Mouse (Mus musculus) cerebellum, adult 2 months (tissue): ENCODE measurements at regions not wholly inside any gene's neighbourhood (a gene's known extent, or its start where the extent isn't known, plus 50 kb on each side); places are given as distances from the start of the nearest gene placed in this dataset.

Experiments used
- DNase-seq, 2 experiments: peaks; one replicate each; pipeline ENCODE4 v3.0.0; 2021
- H3K27ac ChIP-seq: fragments of 200-500 bp; 2 replicates; pipeline ENCODE4 v1.5.1; 2012; ENCODE audit warnings: low read length, control low read depth, inconsistent platforms; ENCODE audit not compliant: insufficient read depth
- H3K27me3 ChIP-seq: fragments of 200-500 bp; 2 replicates; pipeline ENCODE4 v1.6.1; 2012; ENCODE audit warnings: inconsistent platforms, mild to moderate bottlenecking, low read length, moderate library complexity; ENCODE audit not compliant: control insufficient read depth, insufficient read depth
- H3K4me1 ChIP-seq: fragments of 200-500 bp; 2 replicates; pipeline ENCODE4 v1.6.1; 2011; ENCODE audit warnings: low read length; ENCODE audit not compliant: control insufficient read depth, insufficient read depth
- H3K4me3 ChIP-seq: fragments of 200-500 bp; replicated peaks from 2 replicates; pipeline ENCODE3; 2011; ENCODE audit warnings: mild to moderate bottlenecking, low read depth, low read length, control low read depth; ENCODE audit not compliant: insufficient read depth
- CTCF ChIP-seq: fragments of 200-500 bp; IDR thresholded peaks from 2 replicates; pipeline ENCODE4 v1.5.1; 2011; ENCODE audit warnings: low read depth, mild to moderate bottlenecking, control low read depth, low read length, moderate library complexity, borderline replicate concordance; ENCODE audit not compliant: insufficient read depth
- POLR2A ChIP-seq: fragments of 200-500 bp; IDR thresholded peaks from 2 replicates; pipeline ENCODE4 v1.6.1; 2011; ENCODE audit warnings: low read length, control low read depth, borderline replicate concordance; ENCODE audit not compliant: insufficient read depth
- WGBS: fragments of 180-500 bp; shearing (Covaris S2); methylation state at CpG from one replicate; pipeline ENCODE4 v1.1.7; 2018; 5-methylcytosine and 5-hydroxymethylcytosine counted together

GRCm38 (mm10) chr8:7964276-7964675 is 696.8 kb downstream of the Efnb2 start:
- WGBS: 85% methylated on average over 2 of the region's 2 CpGs
- Histone ChIP-seq H3K4me3 (no peak overlapping the region), H3K27me3 (no peaks in the 10 kb centered on the region), H3K4me1 (no peaks in the 10 kb centered on the region), H3K27ac (no peak overlapping the region)
- TF ChIP-seq POLR2A: no peak
- DNase-seq: no peak

GRCm38 (mm10) chr8:7956745-7957144 is 704.3 kb downstream of the Efnb2 start:
- Histone ChIP-seq H3K27me3 (no peaks in the 10 kb centered on the region), H3K4me3 (no peak overlapping the region), H3K4me1 (peaks cover 3% of the 10 kb centered on the region; the same call in 1 of the 2 replicates), H3K27ac (no peak overlapping the region)
- TF ChIP-seq CTCF (no peak), POLR2A (no peak)
- no peak for DNase-seq

GRCm38 (mm10) chr8:7954851-7955250 is 706.2 kb downstream of the Efnb2 start:
- 95% methylated on average over 3 of the region's 3 CpGs for WGBS
- H3K27ac ChIP-seq: no peak overlapping the region
- TF ChIP-seq POLR2A: no peak
- TF ChIP-seq CTCF: no peak
- H3K4me3 ChIP-seq: no peak overlapping the region
- no peak for DNase-seq
- H3K27me3 ChIP-seq: no peaks in the 10 kb centered on the region
- H3K4me1 ChIP-seq: peaks cover 3% of the 10 kb centered on the region; the same call in 1 of the 2 replicates

GRCm38 (mm10) chr8:7945966-7946775 is 714.9 kb downstream of the Efnb2 start:
- no peak for DNase-seq
- H3K4me1 ChIP-seq: no peaks in the 10 kb centered on the region
- no peak for TF ChIP-seq POLR2A
- no peak for TF ChIP-seq CTCF

GRCm38 (mm10) chr8:7936596-7936995 is 724.4 kb downstream of the Efnb2 start:
- DNase-seq: no peak
- H3K27me3 ChIP-seq: no peaks in the 10 kb centered on the region
- H3K4me1 ChIP-seq: no peaks in the 10 kb centered on the region
- H3K4me3 ChIP-seq: no peak overlapping the region
- TF ChIP-seq CTCF (no peak), POLR2A (no peak)
- WGBS: 96% methylated on average over 2 of the region's 2 CpGs
- no peak overlapping the region for H3K27ac ChIP-seq

More at GRCm38 (mm10) chr8:7945966-7946775, 714.9 kb downstream of the Efnb2 start:
- no peak overlapping the region for H3K27ac ChIP-seq
- 39% methylated on average over 10 of the region's 10 CpGs for WGBS
- H3K4me3 ChIP-seq: no peak overlapping the region
- H3K27me3 ChIP-seq: no peaks in the 10 kb centered on the region

- H3K4me3 ChIP-seq: no peak overlapping the region
- H3K27ac ChIP-seq: no peak overlapping the region
- DNase-seq: no peak
- no peaks in the 10 kb centered on the region for H3K27me3 ChIP-seq
- no peak for TF ChIP-seq POLR2A
- no peak for TF ChIP-seq CTCF
- 51% methylated on average over 8 of the region's 8 CpGs for WGBS
- no peaks in the 10 kb centered on the region for H3K4me1 ChIP-seq
These were observed 741.6 kb downstream of the Efnb2 start for GRCm38 (mm10) chr8:7919416-7919815.

- DNase-seq: no peak
- 65% methylated on average over 3 of the region's 3 CpGs for WGBS
- TF ChIP-seq POLR2A: no peak
- no peak for TF ChIP-seq CTCF
- H3K27ac ChIP-seq: no peak overlapping the region
- no peaks in the 10 kb centered on the region for H3K4me1 ChIP-seq
- no peak overlapping the region for H3K4me3 ChIP-seq
- H3K27me3 ChIP-seq: no peaks in the 10 kb centered on the region; the same call in 1 of the 2 replicates
These were observed 766.7 kb downstream of the Efnb2 start for GRCm38 (mm10) chr8:7894338-7894737.

GRCm38 (mm10) chr8:7853169-7853568 is 807.9 kb downstream of the Efnb2 start:
- no peak for TF ChIP-seq POLR2A
- TF ChIP-seq CTCF: no peak
- Histone ChIP-seq H3K27me3 (no peaks in the 10 kb centered on the region), H3K27ac (no peak overlapping the region), H3K4me1 (no peaks in the 10 kb centered on the region), H3K4me3 (no peak overlapping the region)
- DNase-seq: no peak
- WGBS: 93% methylated on average over 1 of the region's 1 CpGs
